Mouse (Mus musculus): ENCODE data around the gene Foxe1. TPM values are rescaled to one million over a fixed set of nuclear protein-coding genes. Genes with fewer than 3 reads are reported as not detected.

The Foxe1 gene
- polyA plus RNA-seq, 1 experiment from 2014 or later = not detected

GRCm38 (mm10) chr4:46374455-46374854, 31.0 kb downstream of the Foxe1 start:
- H3K9ac ChIP-seq (ENCODE audit: low read length) = no peak overlapping the region
- no peaks in the 10 kb centered on the region for H3K4me1 ChIP-seq (ENCODE audit: control insufficient read depth, insufficient read depth, low read length)
- H3K27ac ChIP-seq (ENCODE audit: low read depth, low read length) = no peak overlapping the region
- peak overlapping the region; percentile 45; the same call in 1 of the 2 replicates for H3K4me2 ChIP-seq (ENCODE audit: low read depth)
- H3K4me3 ChIP-seq (ENCODE audit: low read depth, low read length) = no peak overlapping the region
- DNase-seq (ENCODE audit: low spot score) (no peak), ATAC-seq (ENCODE audit: insufficient read depth, low FRiP score, low TSS enrichment) (no peak)
- WGBS = 62% methylated on average over 6 of the region's 6 CpGs
- no peaks in the 10 kb centered on the region for H3K9me3 ChIP-seq (ENCODE audit: control insufficient read depth, low read length)
- H3K27me3 ChIP-seq (ENCODE audit: control insufficient read depth, insufficient read depth, low read length) = no peaks in the 10 kb centered on the region
- H3K36me3 ChIP-seq (ENCODE audit: control insufficient read depth, insufficient read depth, low read length) = no peaks in the 10 kb centered on the region; the same call in 1 of the 2 replicates

GRCm38 (mm10) chr4:46374869-46375368, 31.5 kb downstream of the Foxe1 start:
- 24% methylated on average over 22 of the region's 22 CpGs for WGBS
- Histone ChIP-seq H3K9me3 (ENCODE audit: control insufficient read depth, low read length) (no peaks in the 10 kb centered on the region), H3K4me2 (ENCODE audit: low read depth) (peak overlapping the region; percentile 45), H3K4me3 (ENCODE audit: low read depth, low read length) (0 out of 2 replicates have a peak overlapping the region, but pooled peaks have one; percentile 19), H3K36me3 (ENCODE audit: control insufficient read depth, insufficient read depth, low read length) (peaks cover under 1% of the 10 kb centered on the region; the same call in 1 of the 2 replicates), H3K27me3 (ENCODE audit: control insufficient read depth, insufficient read depth, low read length) (no peaks in the 10 kb centered on the region), H3K4me1 (ENCODE audit: control insufficient read depth, insufficient read depth, low read length) (no peaks in the 10 kb centered on the region), H3K27ac (ENCODE audit: low read depth, low read length) (no peak overlapping the region), H3K9ac (ENCODE audit: low read length) (no peak overlapping the region)
- ATAC-seq (ENCODE audit: insufficient read depth, low FRiP score, low TSS enrichment) (0 out of 2 replicates have a peak, but pooled peaks have one; percentile 23), DNase-seq (ENCODE audit: low spot score) (peak; percentile 77)

- DNase-seq (ENCODE audit: low spot score) (no peak), ATAC-seq (ENCODE audit: insufficient read depth, low FRiP score, low TSS enrichment) (0 out of 2 replicates have a peak, but pooled peaks have one; percentile 7)
- no peaks in the 10 kb centered on the region for H3K27me3 ChIP-seq (ENCODE audit: control insufficient read depth, insufficient read depth, low read length)
- H3K9me3 ChIP-seq (ENCODE audit: control insufficient read depth, low read length) = no peaks in the 10 kb centered on the region
- no peak overlapping the region for H3K27ac ChIP-seq (ENCODE audit: low read depth, low read length)
- H3K4me2 ChIP-seq (ENCODE audit: low read depth) = peak overlapping the region; percentile 61
- peak overlapping the region; percentile 59 for H3K4me3 ChIP-seq (ENCODE audit: low read depth, low read length)
- 49% methylated on average over 5 of the region's 5 CpGs for WGBS
- H3K36me3 ChIP-seq (ENCODE audit: control insufficient read depth, insufficient read depth, low read length) = no peaks in the 10 kb centered on the region
- no peaks in the 10 kb centered on the region for H3K4me1 ChIP-seq (ENCODE audit: control insufficient read depth, insufficient read depth, low read length)
- H3K9ac ChIP-seq (ENCODE audit: low read length) = no peak overlapping the region
Measured at GRCm38 (mm10) chr4:46388556-46388955, 45.1 kb downstream of the Foxe1 start.

- peak within 1 kb of the TSS; percentile 82 for H3K27ac ChIP-seq (ENCODE audit: low read depth, low read length)
- peak within 1 kb of the TSS; percentile 59 for H3K4me3 ChIP-seq (ENCODE audit: low read depth, low read length)
- peak within 1 kb of the TSS; percentile 61 for H3K4me2 ChIP-seq (ENCODE audit: low read depth)
- DNase-seq (ENCODE audit: low spot score) (peak; percentile 97), ATAC-seq (ENCODE audit: insufficient read depth, low FRiP score, low TSS enrichment) (peak; percentile 96)
- no peaks in the 10 kb centered on the region for H3K27me3 ChIP-seq (ENCODE audit: control insufficient read depth, insufficient read depth, low read length)
- no peaks in the 10 kb centered on the region for H3K9me3 ChIP-seq (ENCODE audit: control insufficient read depth, low read length)
- no peaks in the 10 kb centered on the region for H3K4me1 ChIP-seq (ENCODE audit: control insufficient read depth, insufficient read depth, low read length)
- H3K36me3 ChIP-seq (ENCODE audit: control insufficient read depth, insufficient read depth, low read length) = no peaks in the 10 kb centered on the region
- H3K9ac ChIP-seq (ENCODE audit: low read length) = peak within 1 kb of the TSS; percentile 89
- under 1% methylated on average over 56 of the region's 56 CpGs for WGBS
Measured at GRCm38 (mm10) chr4:46389013-46389611, 45.7 kb downstream of the Foxe1 start, which contains the start of gene Trmo. Trmo (minus strand) TSS chr4:46389437.

GRCm38 (mm10) chr4:46389612-46390341, 46.4 kb downstream of the Foxe1 start:
- peak overlapping the region; percentile 89 for H3K9ac ChIP-seq (ENCODE audit: low read length)
- peak; percentile 61 for DNase-seq (ENCODE audit: low spot score)
- ATAC-seq (ENCODE audit: insufficient read depth, low FRiP score, low TSS enrichment) = no peak
- H3K36me3 ChIP-seq (ENCODE audit: control insufficient read depth, insufficient read depth, low read length) = no peaks in the 10 kb centered on the region
- H3K4me2 ChIP-seq (ENCODE audit: low read depth) = peak overlapping the region; percentile 61
- 2% methylated on average over 24 of the region's 24 CpGs for WGBS
- H3K27ac ChIP-seq (ENCODE audit: low read depth, low read length) = peak overlapping the region; percentile 82
- H3K4me3 ChIP-seq (ENCODE audit: low read depth, low read length) = peak overlapping the region; percentile 59
- H3K27me3 ChIP-seq (ENCODE audit: control insufficient read depth, insufficient read depth, low read length) = no peaks in the 10 kb centered on the region
- no peaks in the 10 kb centered on the region for H3K9me3 ChIP-seq (ENCODE audit: control insufficient read depth, low read length)
- no peaks in the 10 kb centered on the region for H3K4me1 ChIP-seq (ENCODE audit: control insufficient read depth, insufficient read depth, low read length)

GRCm38 (mm10) chr4:46390390-46390970, 47.1 kb downstream of the Foxe1 start:
- Histone ChIP-seq H3K4me3 (ENCODE audit: low read depth, low read length) (no peak overlapping the region; the same call in 1 of the 2 replicates), H3K9ac (ENCODE audit: low read length) (no peak overlapping the region), H3K9me3 (ENCODE audit: control insufficient read depth, low read length) (no peaks in the 10 kb centered on the region), H3K4me1 (ENCODE audit: control insufficient read depth, insufficient read depth, low read length) (no peaks in the 10 kb centered on the region), H3K36me3 (ENCODE audit: control insufficient read depth, insufficient read depth, low read length) (no peaks in the 10 kb centered on the region), H3K27ac (ENCODE audit: low read depth, low read length) (no peak overlapping the region; the same call in 1 of the 2 replicates), H3K4me2 (ENCODE audit: low read depth) (peak overlapping the region; percentile 61), H3K27me3 (ENCODE audit: control insufficient read depth, insufficient read depth, low read length) (no peaks in the 10 kb centered on the region)
- peak; percentile 80 for DNase-seq (ENCODE audit: low spot score)
- ATAC-seq (ENCODE audit: insufficient read depth, low FRiP score, low TSS enrichment) = no peak
- WGBS = 22% methylated on average over 9 of the region's 9 CpGs

GRCm38 (mm10) chr4:46394388-46394787, 51.0 kb downstream of the Foxe1 start:
- Histone ChIP-seq H3K9me3 (ENCODE audit: control insufficient read depth, low read length) (no peaks in the 10 kb centered on the region), H3K4me1 (ENCODE audit: control insufficient read depth, insufficient read depth, low read length) (no peaks in the 10 kb centered on the region), H3K27ac (ENCODE audit: low read depth, low read length) (no peak overlapping the region), H3K4me3 (ENCODE audit: low read depth, low read length) (no peak overlapping the region), H3K27me3 (ENCODE audit: control insufficient read depth, insufficient read depth, low read length) (no peaks in the 10 kb centered on the region), H3K36me3 (ENCODE audit: control insufficient read depth, insufficient read depth, low read length) (no peaks in the 10 kb centered on the region), H3K9ac (ENCODE audit: low read length) (no peak overlapping the region), H3K4me2 (ENCODE audit: low read depth) (no peak overlapping the region)
- ATAC-seq (ENCODE audit: insufficient read depth, low FRiP score, low TSS enrichment) (no peak), DNase-seq (ENCODE audit: low spot score) (no peak)
- WGBS = 80% methylated on average over 2 of the region's 2 CpGs

- Histone ChIP-seq H3K9ac (ENCODE audit: low read length) (no peak overlapping the region), H3K4me3 (ENCODE audit: low read depth, low read length) (no peak overlapping the region), H3K27ac (ENCODE audit: low read depth, low read length) (no peak overlapping the region), H3K27me3 (ENCODE audit: control insufficient read depth, insufficient read depth, low read length) (no peaks in the 10 kb centered on the region), H3K36me3 (ENCODE audit: control insufficient read depth, insufficient read depth, low read length) (no peaks in the 10 kb centered on the region), H3K4me1 (ENCODE audit: control insufficient read depth, insufficient read depth, low read length) (no peaks in the 10 kb centered on the region), H3K9me3 (ENCODE audit: control insufficient read depth, low read length) (no peaks in the 10 kb centered on the region), H3K4me2 (ENCODE audit: low read depth) (no peak overlapping the region)
- WGBS = 38% methylated on average over 5 of the region's 5 CpGs
- ATAC-seq (ENCODE audit: insufficient read depth, low FRiP score, low TSS enrichment) (no peak), DNase-seq (ENCODE audit: low spot score) (no peak)
Measured at GRCm38 (mm10) chr4:46395736-46396135, 52.3 kb downstream of the Foxe1 start.

Measured in neural tube, embryonic 11.5 days (tissue).